Mouse (Mus musculus): ENCODE results near the gene Rptor. TPM values are rescaled to one million over a fixed set of nuclear protein-coding genes. Genes with fewer than 3 reads are reported as not detected.

Gene Rptor
- polyA plus RNA-seq, 1 experiment from 2014 or later: 3.1 TPM

DNA sequence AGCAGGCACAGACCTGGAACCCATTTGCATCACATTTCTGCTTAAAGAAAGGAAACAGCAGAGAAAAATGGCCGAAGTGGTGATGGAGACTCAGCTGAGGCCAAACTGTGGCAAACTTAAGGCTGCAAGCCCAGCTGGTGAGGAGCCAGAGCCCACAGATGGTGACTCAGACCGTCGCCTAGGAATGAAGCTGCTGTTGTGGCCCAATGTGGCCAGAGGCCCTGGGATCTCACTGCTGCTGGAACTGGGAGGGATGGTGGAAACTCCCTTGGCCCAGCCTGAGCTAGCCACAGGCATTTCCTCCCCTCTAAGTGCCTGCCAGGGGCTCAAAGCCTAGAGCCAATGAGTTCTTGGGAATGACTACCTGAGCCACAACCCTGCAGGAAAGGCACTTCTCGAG, 330.4 kb downstream of the Rptor start:
- no peak overlapping the region for H3K4me3 ChIP-seq (ENCODE audit: low read depth, low read length)
- H3K4me2 ChIP-seq (ENCODE audit: low read depth, low read length): no peak overlapping the region
- 67% methylated on average over 4 of the region's 4 CpGs for WGBS (ENCODE audit: insufficient replicate concordance)
- peaks cover 23% of the 10 kb centered on the region for H3K4me1 ChIP-seq (ENCODE audit: insufficient read depth)
- ATAC-seq (no peak), DNase-seq (no peak)
- no peak overlapping the region for H3K9ac ChIP-seq (replicated peaks)
- no peak for TF ChIP-seq EP300 (IDR thresholded peaks at IDR 0.05; ENCODE audit: low read depth)
- no peaks in the 10 kb centered on the region for H3K9me3 ChIP-seq (ENCODE audit: low read length)
- H3K36me3 ChIP-seq (replicated peaks; ENCODE audit: insufficient read depth, low read length): no peaks in the 10 kb centered on the region
- H3K27me3 ChIP-seq (ENCODE audit: insufficient read depth, low read length): no peaks in the 10 kb centered on the region
- no peak overlapping the region for H3K27ac ChIP-seq (ENCODE audit: low read depth)

DNA sequence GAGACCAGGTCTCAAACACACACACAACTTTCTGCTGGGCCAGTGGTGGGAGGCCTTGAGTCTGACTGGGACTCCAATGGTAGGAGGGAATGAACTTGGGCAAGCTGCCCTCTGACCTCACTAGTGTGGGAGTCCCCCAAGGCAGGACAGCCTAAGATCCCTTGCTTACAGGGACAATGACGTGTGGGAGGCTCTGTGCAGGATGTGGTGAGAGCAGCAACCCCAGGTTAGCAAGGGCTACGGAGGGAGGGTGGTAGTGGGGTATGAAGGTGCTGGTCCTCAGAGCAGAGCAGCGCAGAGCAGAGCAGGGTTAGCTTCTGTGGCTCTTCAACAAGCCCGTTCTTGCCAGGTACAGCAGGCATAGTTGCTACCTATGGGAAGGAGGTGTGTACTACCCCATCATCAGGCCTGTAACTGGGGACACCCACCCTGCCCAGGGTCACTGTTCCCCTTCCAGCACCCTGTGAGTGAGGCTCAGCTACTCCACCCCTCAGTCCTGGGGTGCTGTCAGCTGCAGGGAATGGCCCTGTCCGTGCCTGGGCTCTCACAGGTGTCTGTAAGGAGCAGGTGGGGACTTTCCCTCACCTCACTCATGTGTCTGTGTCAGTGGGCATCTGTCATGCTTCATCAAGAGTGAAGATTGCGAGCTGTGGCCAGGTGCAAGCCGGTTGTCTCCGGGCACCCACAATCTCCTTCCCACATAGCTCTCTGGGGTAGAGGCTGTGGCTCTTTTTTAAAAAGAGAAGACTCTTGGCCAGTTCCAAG, 331.3 kb downstream of the Rptor start:
- TF ChIP-seq CTCF (IDR thresholded peaks at IDR 0.05; ENCODE audit: low read depth): no peak
- no peak for TF ChIP-seq EP300 (IDR thresholded peaks at IDR 0.05; ENCODE audit: low read depth)
- no peak for DNase-seq
- Histone ChIP-seq H3K4me3 (ENCODE audit: low read depth, low read length) (no peak overlapping the region), H3K4me1 (ENCODE audit: insufficient read depth) (peaks cover 31% of the 10 kb centered on the region), H3K27ac (ENCODE audit: low read depth) (no peak overlapping the region), H3K9me3 (ENCODE audit: low read length) (no peaks in the 10 kb centered on the region), H3K27me3 (ENCODE audit: insufficient read depth, low read length) (no peaks in the 10 kb centered on the region), H3K4me2 (ENCODE audit: low read depth, low read length) (no peak overlapping the region), H3K9ac (replicated peaks) (no peak overlapping the region), H3K36me3 (replicated peaks; ENCODE audit: insufficient read depth, low read length) (no peaks in the 10 kb centered on the region)
- 64% methylated on average over 8 of the region's 8 CpGs for WGBS (ENCODE audit: insufficient replicate concordance)
- no peak for ATAC-seq

DNA sequence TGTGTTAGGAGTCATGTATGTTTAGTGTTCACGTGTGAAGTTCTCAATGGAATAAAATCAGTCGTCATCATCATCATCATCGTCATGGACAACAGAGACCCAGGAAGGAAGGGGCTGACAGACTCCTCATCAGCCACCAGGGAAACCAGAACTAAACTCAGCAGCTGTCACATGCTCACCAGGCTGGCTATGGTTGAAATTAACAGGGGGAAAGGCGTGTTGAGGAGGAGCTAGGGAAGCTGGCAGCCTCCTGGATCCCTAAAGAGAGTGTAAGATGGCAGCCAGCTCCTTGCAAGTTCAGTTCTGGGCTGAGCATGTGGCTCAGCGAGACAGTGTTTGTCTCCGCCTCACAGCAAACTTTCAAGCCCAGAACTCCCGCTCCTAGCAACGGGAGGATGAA, 332.1 kb downstream of the Rptor start:
- Histone ChIP-seq H3K4me2 (ENCODE audit: low read depth, low read length) (no peak overlapping the region), H3K27me3 (ENCODE audit: insufficient read depth, low read length) (no peaks in the 10 kb centered on the region), H3K9ac (replicated peaks) (no peak overlapping the region), H3K36me3 (replicated peaks; ENCODE audit: insufficient read depth, low read length) (no peaks in the 10 kb centered on the region), H3K9me3 (ENCODE audit: low read length) (no peaks in the 10 kb centered on the region), H3K4me1 (ENCODE audit: insufficient read depth) (peaks cover 31% of the 10 kb centered on the region), H3K27ac (ENCODE audit: low read depth) (no peak overlapping the region), H3K4me3 (ENCODE audit: low read depth, low read length) (no peak overlapping the region)
- DNase-seq: no peak
- WGBS (ENCODE audit: insufficient replicate concordance): 62% methylated on average over 8 of the region's 8 CpGs
- no peak for ATAC-seq
- no peak for TF ChIP-seq CTCF (IDR thresholded peaks at IDR 0.05; ENCODE audit: low read depth)

DNA sequence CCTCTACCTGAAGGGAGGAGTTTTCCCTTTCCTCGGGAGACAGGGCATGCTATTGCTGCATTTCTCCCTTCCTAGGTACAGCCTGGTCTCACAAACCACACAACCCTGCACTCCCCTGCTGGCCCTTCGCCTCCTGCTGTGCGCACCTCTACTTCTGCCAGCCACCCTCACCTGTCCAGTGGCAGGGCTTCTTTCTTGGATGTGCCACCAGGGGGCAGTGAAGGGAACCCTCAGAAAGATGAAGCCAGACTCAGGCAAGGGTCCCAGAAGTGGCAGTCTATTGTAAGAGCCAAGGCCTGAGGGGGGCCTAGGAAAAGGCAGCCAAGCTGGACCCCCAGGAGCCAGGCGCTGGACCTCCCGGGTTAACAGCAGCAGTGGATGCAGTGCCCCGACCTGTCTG, 332.8 kb downstream of the Rptor start:
- Histone ChIP-seq H3K4me2 (ENCODE audit: low read depth, low read length) (no peak overlapping the region), H3K9ac (replicated peaks) (no peak overlapping the region), H3K36me3 (replicated peaks; ENCODE audit: insufficient read depth, low read length) (no peaks in the 10 kb centered on the region), H3K4me3 (ENCODE audit: low read depth, low read length) (no peak overlapping the region), H3K27me3 (ENCODE audit: insufficient read depth, low read length) (no peaks in the 10 kb centered on the region), H3K27ac (ENCODE audit: low read depth) (no peak overlapping the region), H3K9me3 (ENCODE audit: low read length) (no peaks in the 10 kb centered on the region), H3K4me1 (ENCODE audit: insufficient read depth) (peaks cover 36% of the 10 kb centered on the region)
- ATAC-seq (no peak), DNase-seq (peak; percentile 75)
- TF ChIP-seq CTCF (IDR thresholded peaks at IDR 0.05; ENCODE audit: low read depth) (peak; percentile 83), EP300 (IDR thresholded peaks at IDR 0.05; ENCODE audit: low read depth) (no peak)
- 51% methylated on average over 6 of the region's 6 CpGs for WGBS (ENCODE audit: insufficient replicate concordance)

DNA sequence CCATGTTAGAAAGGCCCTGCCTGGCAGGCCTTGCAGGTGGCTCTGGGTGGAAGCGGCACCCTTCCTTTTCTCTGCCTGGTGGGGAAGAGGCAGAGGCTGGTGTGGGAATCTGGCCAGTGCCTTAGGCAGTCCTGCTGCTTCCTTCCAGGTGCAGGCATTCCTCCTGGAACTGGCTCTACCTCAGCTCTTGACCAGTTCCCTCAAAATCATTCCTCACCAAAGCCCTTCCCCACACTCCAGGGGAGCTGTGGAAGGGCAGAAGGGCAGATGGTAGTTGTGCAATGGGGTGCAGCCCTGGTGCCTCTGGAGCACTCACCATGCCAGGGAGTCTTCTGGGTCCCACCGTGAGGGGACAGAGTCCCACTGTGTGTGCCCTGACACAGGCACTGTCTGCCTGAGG, 333.8 kb downstream of the Rptor start:
- H3K27me3 ChIP-seq (ENCODE audit: insufficient read depth, low read length): peaks cover 5% of the 10 kb centered on the region
- no peaks in the 10 kb centered on the region for H3K9me3 ChIP-seq (ENCODE audit: low read length)
- H3K4me1 ChIP-seq (ENCODE audit: insufficient read depth): peaks cover 46% of the 10 kb centered on the region
- no peak for TF ChIP-seq CTCF (IDR thresholded peaks at IDR 0.05; ENCODE audit: low read depth)
- no peak for TF ChIP-seq EP300 (IDR thresholded peaks at IDR 0.05; ENCODE audit: low read depth)
- H3K27ac ChIP-seq (ENCODE audit: low read depth): 0 out of 2 replicates have a peak overlapping the region, but pooled peaks have one; percentile 29
- ATAC-seq (peak; percentile 31; the same call in 1 of the 2 replicates), DNase-seq (no peak)
- H3K4me2 ChIP-seq (ENCODE audit: low read depth, low read length): no peak overlapping the region
- 57% methylated on average over 2 of the region's 2 CpGs for WGBS (ENCODE audit: insufficient replicate concordance)
- H3K9ac ChIP-seq (replicated peaks): no peak overlapping the region
- no peaks in the 10 kb centered on the region for H3K36me3 ChIP-seq (replicated peaks; ENCODE audit: insufficient read depth, low read length)
- no peak overlapping the region for H3K4me3 ChIP-seq (ENCODE audit: low read depth, low read length)

DNA sequence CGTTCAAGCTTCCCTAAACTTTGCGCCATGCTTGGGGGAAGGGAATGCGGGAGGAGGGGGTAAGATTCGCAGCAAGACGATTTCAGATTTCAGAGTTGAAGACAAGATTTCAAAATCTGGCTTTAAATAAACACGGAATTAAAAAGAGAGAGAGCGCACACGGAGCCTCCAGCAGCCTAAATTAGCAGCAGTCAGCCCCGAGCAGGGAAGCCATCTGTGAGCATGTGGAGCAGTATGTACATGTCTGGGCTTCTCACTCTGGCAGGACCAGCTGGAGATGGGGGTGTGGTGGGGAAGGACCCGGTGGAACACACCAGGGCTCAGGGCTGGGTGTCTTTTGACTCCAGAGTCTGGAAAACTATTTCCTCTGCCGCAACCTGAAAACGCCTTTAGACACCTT, 334.5 kb downstream of the Rptor start:
- H3K4me2 ChIP-seq (ENCODE audit: low read depth, low read length): no peak overlapping the region
- peaks cover 9% of the 10 kb centered on the region for H3K27me3 ChIP-seq (ENCODE audit: insufficient read depth, low read length)
- WGBS (ENCODE audit: insufficient replicate concordance): 48% methylated on average over 12 of the region's 12 CpGs

More for the DNA sequence above, 334.5 kb downstream of the Rptor start:
- TF ChIP-seq EP300 (IDR thresholded peaks at IDR 0.05; ENCODE audit: low read depth): no peak
- no peak for TF ChIP-seq CTCF (IDR thresholded peaks at IDR 0.05; ENCODE audit: low read depth)
- no peak overlapping the region for H3K27ac ChIP-seq (ENCODE audit: low read depth)
- no peak for DNase-seq
- H3K4me3 ChIP-seq (ENCODE audit: low read depth, low read length): no peak overlapping the region
- ATAC-seq: no peak
- H3K9me3 ChIP-seq (ENCODE audit: low read length): no peaks in the 10 kb centered on the region
- H3K4me1 ChIP-seq (ENCODE audit: insufficient read depth): peaks cover 53% of the 10 kb centered on the region
- no peaks in the 10 kb centered on the region for H3K36me3 ChIP-seq (replicated peaks; ENCODE audit: insufficient read depth, low read length)
- H3K9ac ChIP-seq (replicated peaks): no peak overlapping the region

All from liver, postnatal 0 days (tissue).